Mouse (Mus musculus): ENCODE data around the gene Slc35d3. TPM values are rescaled to one million over a fixed set of nuclear protein-coding genes. Genes with fewer than 3 reads are reported as not detected.

The Slc35d3 gene
- polyA plus RNA-seq, 1 experiment = 2.3 TPM

- Histone ChIP-seq H3K27ac (ENCODE audit: insufficient read depth, low read length) (no peak overlapping the region), H3K4me1 (ENCODE audit: control insufficient read depth, insufficient read depth, low read length) (no peaks in the 10 kb centered on the region; the same call in 1 of the 2 replicates), H3K4me3 (replicated peaks; ENCODE audit: insufficient read depth, low read depth, low read length) (no peak overlapping the region), H3K27me3 (ENCODE audit: control insufficient read depth, insufficient read depth, low read length) (no peaks in the 10 kb centered on the region)
- TF ChIP-seq CTCF (IDR thresholded peaks at IDR 0.05; ENCODE audit: borderline replicate concordance, insufficient read depth, low read depth, low read length) = no peak
- no peak for TF ChIP-seq POLR2A (IDR thresholded peaks at IDR 0.05; ENCODE audit: borderline replicate concordance, insufficient read depth, low read length)
- DNase-seq = no peak
- WGBS = 90% methylated on average over 5 of the region's 5 CpGs
Measured at GRCm38 (mm10) chr10:19831072-19831849, 20.0 kb downstream of the Slc35d3 start.

- Histone ChIP-seq H3K4me3 (replicated peaks; ENCODE audit: insufficient read depth, low read depth, low read length) (no peak overlapping the region), H3K4me1 (ENCODE audit: control insufficient read depth, insufficient read depth, low read length) (peaks cover under 1% of the 10 kb centered on the region; the same call in 1 of the 2 replicates), H3K27me3 (ENCODE audit: control insufficient read depth, insufficient read depth, low read length) (no peaks in the 10 kb centered on the region), H3K27ac (ENCODE audit: insufficient read depth, low read length) (no peak overlapping the region)
- TF ChIP-seq CTCF (IDR thresholded peaks at IDR 0.05; ENCODE audit: borderline replicate concordance, insufficient read depth, low read depth, low read length) (no peak), POLR2A (IDR thresholded peaks at IDR 0.05; ENCODE audit: borderline replicate concordance, insufficient read depth, low read length) (no peak)
- no peak for DNase-seq
- 91% methylated on average over 3 of the region's 3 CpGs for WGBS
Measured at GRCm38 (mm10) chr10:19820986-19821385, 30.3 kb downstream of the Slc35d3 start.

GRCm38 (mm10) chr10:19818723-19819355 is 32.4 kb downstream of the Slc35d3 start:
- TF ChIP-seq POLR2A (IDR thresholded peaks at IDR 0.05; ENCODE audit: borderline replicate concordance, insufficient read depth, low read length) (no peak), CTCF (IDR thresholded peaks at IDR 0.05; ENCODE audit: borderline replicate concordance, insufficient read depth, low read depth, low read length) (no peak)
- Histone ChIP-seq H3K4me1 (ENCODE audit: control insufficient read depth, insufficient read depth, low read length) (peaks cover 7% of the 10 kb centered on the region), H3K4me3 (replicated peaks; ENCODE audit: insufficient read depth, low read depth, low read length) (no peak overlapping the region), H3K27me3 (ENCODE audit: control insufficient read depth, insufficient read depth, low read length) (no peaks in the 10 kb centered on the region), H3K27ac (ENCODE audit: insufficient read depth, low read length) (no peak overlapping the region)
- DNase-seq = no peak
- 41% methylated on average over 16 of the region's 16 CpGs for WGBS

- Histone ChIP-seq H3K4me1 (ENCODE audit: control insufficient read depth, insufficient read depth, low read length) (peaks cover 7% of the 10 kb centered on the region), H3K27me3 (ENCODE audit: control insufficient read depth, insufficient read depth, low read length) (no peaks in the 10 kb centered on the region), H3K27ac (ENCODE audit: insufficient read depth, low read length) (no peak overlapping the region), H3K4me3 (replicated peaks; ENCODE audit: insufficient read depth, low read depth, low read length) (no peak overlapping the region)
- TF ChIP-seq POLR2A (IDR thresholded peaks at IDR 0.05; ENCODE audit: borderline replicate concordance, insufficient read depth, low read length) = no peak
- no peak for TF ChIP-seq CTCF (IDR thresholded peaks at IDR 0.05; ENCODE audit: borderline replicate concordance, insufficient read depth, low read depth, low read length)
- peak; percentile 13 to 25 for DNase-seq
- WGBS = 37% methylated on average over 8 of the region's 8 CpGs
Measured at GRCm38 (mm10) chr10:19815371-19815770, 35.9 kb downstream of the Slc35d3 start.

GRCm38 (mm10) chr10:19811436-19812172 is 39.7 kb downstream of the Slc35d3 start:
- Histone ChIP-seq H3K27ac (ENCODE audit: insufficient read depth, low read length) (no peak overlapping the region), H3K4me3 (replicated peaks; ENCODE audit: insufficient read depth, low read depth, low read length) (no peak overlapping the region), H3K27me3 (ENCODE audit: control insufficient read depth, insufficient read depth, low read length) (no peaks in the 10 kb centered on the region), H3K4me1 (ENCODE audit: control insufficient read depth, insufficient read depth, low read length) (peaks cover 7% of the 10 kb centered on the region)
- no peak for TF ChIP-seq POLR2A (IDR thresholded peaks at IDR 0.05; ENCODE audit: borderline replicate concordance, insufficient read depth, low read length)
- TF ChIP-seq CTCF (IDR thresholded peaks at IDR 0.05; ENCODE audit: borderline replicate concordance, insufficient read depth, low read depth, low read length) = peak; percentile 51; the same call in 1 of the 2 replicates
- DNase-seq = peak; percentile 9 to 18
- WGBS = 15% methylated on average over 9 of the region's 9 CpGs

GRCm38 (mm10) chr10:19804763-19805162 is 46.5 kb downstream of the Slc35d3 start:
- Histone ChIP-seq H3K27ac (ENCODE audit: insufficient read depth, low read length) (no peak overlapping the region), H3K4me3 (replicated peaks; ENCODE audit: insufficient read depth, low read depth, low read length) (no peak overlapping the region), H3K27me3 (ENCODE audit: control insufficient read depth, insufficient read depth, low read length) (no peaks in the 10 kb centered on the region), H3K4me1 (ENCODE audit: control insufficient read depth, insufficient read depth, low read length) (no peaks in the 10 kb centered on the region)
- WGBS = 89% methylated on average over 7 of the region's 7 CpGs
- no peak for DNase-seq
- TF ChIP-seq POLR2A (IDR thresholded peaks at IDR 0.05; ENCODE audit: borderline replicate concordance, insufficient read depth, low read length) (no peak), CTCF (IDR thresholded peaks at IDR 0.05; ENCODE audit: borderline replicate concordance, insufficient read depth, low read depth, low read length) (no peak)

GRCm38 (mm10) chr10:19802958-19803357 is 48.3 kb downstream of the Slc35d3 start:
- no peaks in the 10 kb centered on the region for H3K27me3 ChIP-seq (ENCODE audit: control insufficient read depth, insufficient read depth, low read length)

More at GRCm38 (mm10) chr10:19802958-19803357, 48.3 kb downstream of the Slc35d3 start:
- Histone ChIP-seq H3K27ac (ENCODE audit: insufficient read depth, low read length) (no peak overlapping the region), H3K4me3 (replicated peaks; ENCODE audit: insufficient read depth, low read depth, low read length) (no peak overlapping the region), H3K4me1 (ENCODE audit: control insufficient read depth, insufficient read depth, low read length) (no peaks in the 10 kb centered on the region)
- 86% methylated on average over 7 of the region's 7 CpGs for WGBS
- no peak for TF ChIP-seq POLR2A (IDR thresholded peaks at IDR 0.05; ENCODE audit: borderline replicate concordance, insufficient read depth, low read length)
- TF ChIP-seq CTCF (IDR thresholded peaks at IDR 0.05; ENCODE audit: borderline replicate concordance, insufficient read depth, low read depth, low read length) = no peak
- DNase-seq = no peak

Other genes starting within 250 kb of the Slc35d3 start
- not detected in 2 replicates for gene Il22ra2, start 229.5 kb downstream of the Slc35d3 start, polyA plus RNA-seq (2012; rRNA removed)
- 0.16 and 0.36 TPM in 2 replicates for gene Il20ra, start 138.9 kb downstream of the Slc35d3 start, polyA plus RNA-seq (2012; rRNA removed)
- gene Pex7, start 56.2 kb upstream of the Slc35d3 start, polyA plus RNA-seq (2012; rRNA removed) = 38.8 and 39.8 TPM in 2 replicates
- gene Map3k5, start 83.0 kb upstream of the Slc35d3 start, polyA plus RNA-seq (2012; rRNA removed) = 12.1 and 14.4 TPM in 2 replicates